ENCODE assay signal across 10 mouse cellular contexts in genomic region chr11:43349564-43349963, GRCm38 (mm10).
DNase-seq lines count a peak whose midpoint lies in the region.
"Had no signal": no experiment of that assay in that cellular context is flagged by ENCODE, and none has a peak within 500 bp of the region (broad histone marks: within the 10 kb centered on the region; RNA-seq: fewer than 3 reads in every experiment).

No protein-coding gene starts in this region.

- WGBS in heart, embryonic 10.5 days = 49% methylated on average over 7 of the region's 7 CpGs

- H3K27me3 ChIP-seq in heart, embryonic 10.5 days (ENCODE audit: insufficient read depth, poor library complexity, severe bottlenecking) = no peaks in the 10 kb centered on the region

- intact Hi-C loops in heart, postnatal 25 days (cut with DNase I) = loop anchor here (5.0 kb wide), 1 partner anchor 77 kb away; no protein-coding TSS in a partner anchor

- no peak overlapping the region for H3K4me3 ChIP-seq in heart, embryonic 10.5 days

- no peak overlapping the region for H3K27ac ChIP-seq in heart, embryonic 10.5 days

- peaks cover 8% of the 10 kb centered on the region; the same call in 1 of the 2 replicates for H3K4me1 ChIP-seq in heart, embryonic 10.5 days

- H3K36me3 ChIP-seq in heart, embryonic 10.5 days = no peaks in the 10 kb centered on the region

- H3K9me3 ChIP-seq in heart, embryonic 10.5 days = no peaks in the 10 kb centered on the region

- peak; percentile 7 to 17 for DNase-seq in heart, adult 9 months (ENCODE audit: low spot score in 2 of 2)
- no peak for DNase-seq in heart, embryonic 10.5 days (ENCODE audit: low spot score)
- DNase-seq in urinary bladder, postnatal 14 days (ENCODE audit: low spot score) = peak; percentile 29
- DNase-seq in urinary bladder, adult 2 months (ENCODE audit: low spot score) = no peak
- DNase-seq in heart, postnatal 25 days (ENCODE audit: low spot score) = peak; percentile 7
- DNase-seq in urinary bladder, postnatal 36 days (ENCODE audit: low spot score in 2 of 2) = peak; percentile 5 to 52
- no peak for DNase-seq in cerebellum, adult 18-20 months
- DNase-seq in cerebellum, postnatal 14 days = no peak
- DNase-seq: cerebellum, adult 11 months; kidney, adult 9 months had no signal

Comparison
In these comparisons a context has a peak if more than half of its experiments do, and no peak if none do; other contexts are left out.
1. DNase-seq: peak in heart, adult 9 months (2 of 2), urinary bladder, postnatal 14 days (single experiment), heart, postnatal 25 days (single experiment) and urinary bladder, postnatal 36 days (2 of 2); none in heart, embryonic 10.5 days (single experiment), urinary bladder, adult 2 months (single experiment), cerebellum, adult 18-20 months (0 of 2) and cerebellum, postnatal 14 days (0 of 2).